Mouse (Mus musculus) thymus, adult 2 months (tissue): ENCODE measurements around the gene Tns2.

ENCODE experiments used
- CTCF ChIP-seq: fragments of 200-500 bp; IDR thresholded peaks from 2 replicates; pipeline ENCODE4 v1.5.1; 2012; ENCODE audit warnings: mild to moderate bottlenecking, control low read depth, low read length, moderate library complexity, borderline replicate concordance; ENCODE audit not compliant: control insufficient read depth, poor library complexity, insufficient read depth; ENCODE audit errors: extremely low read depth
- POLR2A ChIP-seq: fragments of 200-500 bp; IDR thresholded peaks from 2 replicates; pipeline ENCODE4 v1.6.1; 2012; ENCODE audit warnings: mild to moderate bottlenecking, low read length, control low read depth, moderate library complexity; ENCODE audit not compliant: control insufficient read depth, poor library complexity, insufficient read depth; ENCODE audit errors: extremely low read depth

GRCm38 (mm10) chr15:102089914-102090585 is 10.2 kb upstream of the Tns2 start:
- TF ChIP-seq CTCF (no peak), POLR2A (no peak)
